ENCODE assay signal across 27 mouse cellular contexts in the genomic region with DNA sequence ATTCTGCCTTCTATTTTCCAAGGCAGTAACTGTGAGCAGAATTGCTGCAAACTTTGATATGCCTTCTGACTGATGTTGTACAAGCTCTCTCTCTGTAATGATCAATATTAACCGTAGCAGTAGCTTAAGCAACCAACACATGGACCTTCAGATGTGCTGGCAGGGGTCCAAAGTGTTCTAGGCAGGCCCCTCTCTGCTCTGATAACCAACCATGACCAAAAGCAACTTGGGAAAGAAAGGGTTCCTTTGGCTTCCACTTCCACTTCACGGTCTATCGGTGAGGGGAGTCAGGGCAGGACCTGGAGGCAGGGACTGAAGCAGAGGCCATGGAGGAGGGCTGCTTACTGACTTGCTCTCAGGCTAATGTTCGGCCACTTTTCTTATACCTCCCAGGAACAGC.
DNase-seq lines count a peak whose midpoint lies in the region; ATAC-seq and TF ChIP-seq lines count a peak whose summit lies in the region.
"Had no signal": no experiment of that assay in that cellular context is flagged by ENCODE, and none has a peak within 500 bp of the region (broad histone marks: within the 10 kb centered on the region; RNA-seq: fewer than 3 reads in every experiment).

No protein-coding gene starts in this region.

- H3K36me3 ChIP-seq in heart, adult 2 months (ENCODE audit: control insufficient read depth, insufficient read depth, low read length) = peaks cover 6% of the 10 kb centered on the region
- H3K36me3 ChIP-seq in forebrain, embryonic 16.5 days (ENCODE audit: control insufficient read depth, insufficient read depth) = no peaks in the 10 kb centered on the region
- H3K36me3 ChIP-seq: forebrain, embryonic 10.5 days; G1E; heart, embryonic 12.5 days; hindbrain, embryonic 12.5 days; limb, embryonic 15.5 days; lung, embryonic 15.5 days; midbrain, embryonic 15.5 days; neural tube, embryonic 12.5 days had no signal

- no peak overlapping the region for H3K9ac ChIP-seq in heart, adult 2 months (ENCODE audit: low read depth, low read length)
- H3K9ac ChIP-seq in forebrain, embryonic 16.5 days (replicated peaks; ENCODE audit: low read depth, low read length) = no peak overlapping the region
- H3K9ac ChIP-seq: forebrain, postnatal 0 days; heart, embryonic 12.5 days; hindbrain, embryonic 12.5 days; limb, embryonic 15.5 days; liver, embryonic 14.5 days; lung, embryonic 15.5 days; midbrain, embryonic 15.5 days; neural tube, embryonic 12.5 days had no signal

- no peaks in the 10 kb centered on the region for H3K79me2 ChIP-seq in heart, adult 2 months (replicated peaks; ENCODE audit: control insufficient read depth, insufficient read depth, low read length)

- TF ChIP-seq CTCF in heart, adult 2 months (IDR thresholded peaks at IDR 0.05) = no peak

- no peaks in the 10 kb centered on the region for H3K9me3 ChIP-seq in forebrain, embryonic 16.5 days (ENCODE audit: control insufficient read depth, low read length)
- H3K9me3 ChIP-seq: forebrain, embryonic 10.5 days; G1E; heart, embryonic 12.5 days; hindbrain, embryonic 12.5 days; limb, embryonic 15.5 days; lung, embryonic 15.5 days; midbrain, embryonic 15.5 days; neural tube, embryonic 12.5 days had no signal

- 60% methylated on average over 4 of the region's 4 CpGs for WGBS in heart, adult 2 months
- 58% methylated on average over 4 of the region's 4 CpGs for WGBS in forebrain, embryonic 16.5 days

- intact Hi-C loops in heart, adult 2 months (cut with DNase I) = no loop called here
- intact Hi-C loops in heart, postnatal 25 days (cut with DNase I) = no loop called here

- H3K27ac ChIP-seq in heart, adult 2 months = peak overlapping the region; percentile 98
- no peak overlapping the region for H3K27ac ChIP-seq in forebrain, embryonic 16.5 days (ENCODE audit: low read length)
- H3K27ac ChIP-seq: forebrain, embryonic 10.5 days; hindbrain, embryonic 12.5 days; limb, embryonic 15.5 days; liver, embryonic 14.5 days; lung, embryonic 15.5 days; midbrain, embryonic 15.5 days; neural tube, embryonic 12.5 days had no signal

- peaks cover 13% of the 10 kb centered on the region for H3K4me1 ChIP-seq in heart, adult 2 months (ENCODE audit: control insufficient read depth, insufficient read depth, low read length)
- H3K4me1 ChIP-seq in forebrain, embryonic 16.5 days (replicated peaks; ENCODE audit: control insufficient read depth, insufficient read depth, low read length) = peaks cover 39% of the 10 kb centered on the region

- H3K4me3 ChIP-seq in heart, adult 2 months = no peak overlapping the region
- H3K4me3 ChIP-seq in forebrain, embryonic 16.5 days (replicated peaks; ENCODE audit: low read length) = no peak overlapping the region
- H3K4me3 ChIP-seq: forebrain, embryonic 10.5 days; heart, embryonic 12.5 days; hindbrain, embryonic 12.5 days; left cerebral cortex, adult 2 months; limb, embryonic 15.5 days; lung, embryonic 15.5 days; midbrain, embryonic 15.5 days; neural tube, embryonic 12.5 days had no signal

- no peaks in the 10 kb centered on the region for H3K27me3 ChIP-seq in heart, adult 2 months (ENCODE audit: control insufficient read depth, insufficient read depth, low read length)
- H3K27me3 ChIP-seq in forebrain, embryonic 16.5 days (replicated peaks; ENCODE audit: control insufficient read depth, insufficient read depth, low read length) = no peaks in the 10 kb centered on the region; the same call in 1 of the 2 replicates
- H3K27me3 ChIP-seq: CH12.LX; heart, embryonic 12.5 days; hindbrain, embryonic 12.5 days; limb, embryonic 15.5 days; lung, embryonic 15.5 days; midbrain, embryonic 15.5 days; neural tube, embryonic 12.5 days had no signal

- DNase-seq in heart, adult 2 months = no peak
- DNase-seq in heart, postnatal 25 days (ENCODE audit: low spot score) = no peak
- DNase-seq in kidney, postnatal 10 days = peak; percentile 43
- no peak for DNase-seq in kidney, adult 11 months
- DNase-seq in NIH3T3 (ENCODE audit: low read depth) = peak; percentile 22
- DNase-seq in cerebellum, postnatal 10 days = peak; percentile 68 to 72
- DNase-seq: adrenal gland, adult 8-10 months; B cell, adult 2 months; forebrain, postnatal 0 days; gastrocnemius, postnatal 14 days; heart, adult 11 months; kidney, postnatal 14 days; layer of hippocampus, adult 9-11 months; lung, postnatal 4 days had no signal

- no peak for ATAC-seq in forebrain, embryonic 16.5 days
- ATAC-seq: activated CD4-positive, CD25-positive, alpha-beta regulatory T cell, adult 4 months; forebrain, postnatal 0 days; midbrain, embryonic 15.5 days had no signal

- no peak for TF ChIP-seq POLR2A in heart, adult 2 months (IDR thresholded peaks at IDR 0.05; ENCODE audit: insufficient read depth, low read depth, low read length)

- TF ChIP-seq EP300 in heart, adult 2 months (IDR thresholded peaks at IDR 0.05; ENCODE audit: insufficient read depth, low read depth, low read length) = no peak

- H3K4me2 ChIP-seq in forebrain, embryonic 16.5 days (ENCODE audit: low read length) = no peak overlapping the region
- H3K4me2 ChIP-seq: heart, embryonic 12.5 days; hindbrain, embryonic 12.5 days; limb, embryonic 15.5 days; lung, embryonic 15.5 days; midbrain, embryonic 15.5 days; neural tube, embryonic 12.5 days had no signal

Comparison
In these comparisons a context has a peak if more than half of its experiments do, and no peak if none do; other contexts are left out.
1. DNase-seq: peak in kidney, postnatal 10 days (single experiment), NIH3T3 (single experiment) and cerebellum, postnatal 10 days (2 of 2); none in heart, adult 2 months (0 of 2), heart, postnatal 25 days (single experiment) and kidney, adult 11 months (single experiment).